Mouse (Mus musculus) spleen, adult 2 months (tissue): ENCODE measurements around the gene Atp5j2.

Experiments used
- CTCF ChIP-seq: fragments of 200-500 bp; IDR thresholded peaks from 2 replicates; pipeline ENCODE4 v1.5.1; 2011; ENCODE audit warnings: mild to moderate bottlenecking, inconsistent platforms; ENCODE audit not compliant: insufficient read depth, insufficient read length, insufficient replicate concordance; ENCODE audit errors: extremely low read depth
- POLR2A ChIP-seq: fragments of 200-500 bp; IDR thresholded peaks from 2 replicates; pipeline ENCODE4 v1.6.1; 2011; ENCODE audit warnings: low read depth, low read length, inconsistent platforms

- no peak for TF ChIP-seq POLR2A
- TF ChIP-seq CTCF: no peak
Observed at GRCm38 (mm10) chr5:145218671-145219070, 26.8 kb upstream of the Atp5j2 start.
